ENCODE assay signal across 26 mouse cellular contexts in the genomic region with DNA sequence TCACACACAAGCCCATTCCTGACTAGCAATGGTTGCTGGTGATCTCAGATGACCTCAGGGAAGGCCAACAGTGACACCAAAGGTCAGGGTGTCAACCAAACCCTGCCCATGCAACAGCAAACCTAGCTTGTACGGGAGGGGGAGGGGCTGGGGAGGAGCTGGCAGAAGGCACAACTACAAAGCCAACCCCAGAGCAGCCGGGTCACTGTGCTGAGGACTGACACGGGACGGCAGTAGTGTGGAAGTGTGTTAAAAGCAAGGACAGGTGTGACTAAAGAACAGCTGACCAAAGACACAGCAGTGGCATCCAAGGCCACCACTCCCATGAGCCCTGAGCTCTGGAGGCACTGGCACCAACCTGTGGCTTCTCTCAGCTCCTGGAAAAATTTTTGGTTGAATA.
DNase-seq lines count a peak whose midpoint lies in the region; ATAC-seq and TF ChIP-seq lines count a peak whose summit lies in the region.
"Had no signal": no experiment of that assay in that cellular context is flagged by ENCODE, and none has a peak within 500 bp of the region (broad histone marks: within the 10 kb centered on the region; RNA-seq: fewer than 3 reads in every experiment).

No protein-coding gene starts in this region.

- no peak for TF ChIP-seq POLR2A in myocyte (IDR thresholded peaks at IDR 0.05; ENCODE audit: insufficient read length, low read depth)

- H3K36me3 ChIP-seq in liver, embryonic 12.5 days, result peaks cover 100% of the 10 kb centered on the region
- peaks cover 15% of the 10 kb centered on the region for H3K36me3 ChIP-seq in myocyte (ENCODE audit: control insufficient read depth, insufficient read depth)

- 75% methylated on average over 4 of the region's 4 CpGs for WGBS in liver, embryonic 12.5 days (ENCODE audit: insufficient replicate concordance)

- no peak overlapping the region; the same call in 1 of the 2 replicates for H3K27ac ChIP-seq in liver, embryonic 12.5 days
- H3K27ac ChIP-seq: forebrain, embryonic 13.5 days; heart, adult 2 months; heart, embryonic 13.5 days; hindbrain, postnatal 0 days; kidney, embryonic 15.5 days; limb, embryonic 15.5 days; macrophage; midbrain, embryonic 15.5 days; neural tube, embryonic 13.5 days had no signal

- no peak overlapping the region for H3K4me2 ChIP-seq in liver, embryonic 12.5 days
- H3K4me2 ChIP-seq in myocyte (ENCODE audit: low read depth), result no peak overlapping the region
- H3K4me2 ChIP-seq: forebrain, embryonic 13.5 days; heart, embryonic 13.5 days; kidney, embryonic 15.5 days; limb, embryonic 15.5 days; midbrain, embryonic 15.5 days; neural tube, embryonic 13.5 days had no signal

- H3K9ac ChIP-seq in liver, embryonic 12.5 days, result no peak overlapping the region
- H3K9ac ChIP-seq: forebrain, embryonic 13.5 days; heart, embryonic 13.5 days; kidney, embryonic 15.5 days; limb, embryonic 15.5 days; midbrain, embryonic 15.5 days; neural tube, embryonic 13.5 days had no signal

- H3K4me1 ChIP-seq in liver, embryonic 12.5 days, result no peaks in the 10 kb centered on the region
- H3K4me1 ChIP-seq: forebrain, embryonic 13.5 days; kidney, embryonic 15.5 days; limb, embryonic 15.5 days; midbrain, embryonic 15.5 days had no signal

- H3ac ChIP-seq in myocyte (ENCODE audit: control insufficient read depth, insufficient read length), result no peak overlapping the region

- no peaks in the 10 kb centered on the region for H3K27me3 ChIP-seq in liver, embryonic 12.5 days (replicated peaks)
- H3K27me3 ChIP-seq in myocyte (ENCODE audit: control insufficient read depth, insufficient read depth, insufficient read length), result no peaks in the 10 kb centered on the region
- H3K27me3 ChIP-seq: forebrain, embryonic 13.5 days; heart, embryonic 13.5 days; kidney, embryonic 15.5 days; limb, embryonic 15.5 days; midbrain, embryonic 15.5 days; neural tube, embryonic 13.5 days had no signal

- no peak overlapping the region for H3K4me3 ChIP-seq in liver, embryonic 12.5 days
- no peak overlapping the region for H3K4me3 ChIP-seq in myocyte
- H3K4me3 ChIP-seq: forebrain, embryonic 13.5 days; heart, adult 2 months; heart, embryonic 13.5 days; kidney, embryonic 15.5 days; limb, embryonic 15.5 days; midbrain, embryonic 15.5 days; neural tube, embryonic 13.5 days had no signal

- H3K9me3 ChIP-seq in liver, embryonic 12.5 days (replicated peaks), result no peaks in the 10 kb centered on the region
- H3K9me3 ChIP-seq: forebrain, embryonic 13.5 days; kidney, embryonic 15.5 days; limb, embryonic 15.5 days; midbrain, embryonic 15.5 days; neural tube, embryonic 13.5 days had no signal

- no peaks in the 10 kb centered on the region for H3K79me2 ChIP-seq in myocyte (ENCODE audit: control insufficient read depth, insufficient read depth)

- DNase-seq in adrenal gland, postnatal 14 days, result peak; percentile 61
- no peak for DNase-seq in adrenal gland, postnatal 25 days
- peak; percentile 32 for DNase-seq in adipocyte (ENCODE audit: low spot score)
- no peak for DNase-seq in cerebellum, postnatal 10 days
- DNase-seq in heart, adult 11 months, result no peak
- DNase-seq: cerebellum, adult 11 months; cerebellum, adult 9-11 months; heart, adult 2 months; heart, postnatal 14 days; kidney, postnatal 4 days; layer of hippocampus, adult 9-11 months; retina, postnatal 1 day; thymus, postnatal 25 days had no signal

- ATAC-seq in liver, embryonic 12.5 days, result peak; percentile 66
- ATAC-seq: CD4-positive, CD25-positive, alpha-beta regulatory T cell, adult 4 months; forebrain, embryonic 13.5 days; hindbrain, postnatal 0 days; intestine, embryonic 16.5 days; lung, postnatal 0 days; midbrain, embryonic 15.5 days had no signal

TF ChIP-seq in myocyte, 11 proteins besides CTCF, POLR2A, EP300 and RAD21:
- TF ChIP-seq MYOD1 (IDR thresholded peaks at IDR 0.05; ENCODE audit: control insufficient read depth in 1 of 3, insufficient read length in 2 of 3, low read depth in 2 of 3), result peak; percentile 70 to 94 (median 72)
- TF ChIP-seq TCF3 (IDR thresholded peaks at IDR 0.05; ENCODE audit: insufficient read length, low read depth), result peak; percentile 33
- no peak for TF ChIP-seq CEBPB (IDR thresholded peaks at IDR 0.05; ENCODE audit: insufficient read depth, poor library complexity, severe bottlenecking)
- no peak for TF ChIP-seq SRF (IDR thresholded peaks at IDR 0.05; ENCODE audit: control insufficient read depth, insufficient read length, low read depth)
- TF ChIP-seq MYOG (IDR thresholded peaks at IDR 0.05; ENCODE audit: control insufficient read depth in 1 of 3, insufficient read depth in 1 of 3, insufficient read length in 2 of 3, low read depth in 2 of 3), result peak in 2 of 3 experiments; percentile 55 to 87
- peak; percentile 34 for TF ChIP-seq TCF12 (IDR thresholded peaks at IDR 0.05; ENCODE audit: insufficient read depth, poor library complexity, severe bottlenecking)

Comparison
In these comparisons a context has a peak if more than half of its experiments do, and no peak if none do; other contexts are left out.
1. DNase-seq: peak in adrenal gland, postnatal 14 days (single experiment) and adipocyte (single experiment); none in adrenal gland, postnatal 25 days (single experiment), cerebellum, postnatal 10 days (0 of 2) and heart, adult 11 months (single experiment).